Mouse (Mus musculus) cerebellum, adult 8-10 months (tissue): ENCODE results near the gene Gas2.
A peak's percentile ranks its signal among the peaks of the same experiment; 100 is the strongest.

ENCODE experiments used
- DNase-seq: peaks from one replicate; pipeline ENCODE4 v3.0.0; 2022

Gas2 gene

GRCm38 (mm10) chr7:51969379-51969778 lies 107.6 kb downstream of the Gas2 start:
- no peak for DNase-seq

- peak; percentile 42 for DNase-seq
These were observed 110.5 kb downstream of the Gas2 start for GRCm38 (mm10) chr7:51972252-51972855.

GRCm38 (mm10) chr7:51973091-51973490 lies 111.3 kb downstream of the Gas2 start:
- no peak for DNase-seq

GRCm38 (mm10) chr7:51973526-51973925 lies 111.7 kb downstream of the Gas2 start:
- DNase-seq = no peak

- no peak for DNase-seq
These were observed 113.4 kb downstream of the Gas2 start for GRCm38 (mm10) chr7:51975181-51975580.

- DNase-seq = no peak
These were observed 117.5 kb downstream of the Gas2 start for GRCm38 (mm10) chr7:51979271-51979670.

GRCm38 (mm10) chr7:51982303-51982702 lies 120.5 kb downstream of the Gas2 start:
- DNase-seq = no peak

- DNase-seq = no peak
These were observed 123.9 kb downstream of the Gas2 start for GRCm38 (mm10) chr7:51985763-51986162.

- no peak for DNase-seq
These were observed 125.1 kb downstream of the Gas2 start for GRCm38 (mm10) chr7:51986909-51987308.

GRCm38 (mm10) chr7:51991020-51991419 lies 129.2 kb downstream of the Gas2 start:
- DNase-seq = no peak

- DNase-seq = peak; percentile 93
These were observed 143.9 kb downstream of the Gas2 start, which contains the start of gene Svip for GRCm38 (mm10) chr7:52005511-52006295. TSS of gene Svip (minus strand) at chr7:52006018.

GRCm38 (mm10) chr7:52006296-52006630 lies 144.4 kb downstream of the Gas2 start:
- DNase-seq = no peak

GRCm38 (mm10) chr7:52007138-52007537 lies 145.3 kb downstream of the Gas2 start:
- no peak for DNase-seq

- DNase-seq = no peak
These were observed 151.6 kb downstream of the Gas2 start for GRCm38 (mm10) chr7:52013457-52013856.

- DNase-seq = no peak
These were observed 153.4 kb downstream of the Gas2 start for GRCm38 (mm10) chr7:52015180-52015579.

GRCm38 (mm10) chr7:52015628-52016027 lies 153.8 kb downstream of the Gas2 start, which contains the start of gene 1700015G11Rik:
TSS of gene 1700015G11Rik (minus strand) at chr7:52015728.
- DNase-seq = no peak

GRCm38 (mm10) chr7:52022039-52022438 lies 160.2 kb downstream of the Gas2 start:
- no peak for DNase-seq

- no peak for DNase-seq
These were observed 162.3 kb downstream of the Gas2 start for GRCm38 (mm10) chr7:52024050-52024626.

GRCm38 (mm10) chr7:52037600-52038582 lies 176.1 kb downstream of the Gas2 start:
- peak; percentile 3 for DNase-seq
